Mouse (Mus musculus): ENCODE results near the gene Slfn9. TPM values are rescaled to one million over a fixed set of nuclear protein-coding genes. Genes with fewer than 3 reads are reported as not detected.
"Not testable (repeated sequence)": the region's sequence is repeated elsewhere in the genome, so short reads cannot be mapped to it uniquely, and the experiment has no call there.

Slfn9 gene
- total RNA-seq (2021), result 10 to 100 TPM in 1 of 2 experiments, 1 to 10 TPM in 1; 8.1 to 11.2 TPM
- long read RNA-seq, experiment 1, partial matches to known transcripts, result 0 of 2 reads
- long read RNA-seq, experiment 1, other reads (novel, unspliced or antisense), result 2 of 2 reads
- long read RNA-seq, experiment 2, partial matches to known transcripts, result 1 of 4 reads
- long read RNA-seq, experiment 2, other reads (novel, unspliced or antisense), result 1 of 4 reads

DNA sequence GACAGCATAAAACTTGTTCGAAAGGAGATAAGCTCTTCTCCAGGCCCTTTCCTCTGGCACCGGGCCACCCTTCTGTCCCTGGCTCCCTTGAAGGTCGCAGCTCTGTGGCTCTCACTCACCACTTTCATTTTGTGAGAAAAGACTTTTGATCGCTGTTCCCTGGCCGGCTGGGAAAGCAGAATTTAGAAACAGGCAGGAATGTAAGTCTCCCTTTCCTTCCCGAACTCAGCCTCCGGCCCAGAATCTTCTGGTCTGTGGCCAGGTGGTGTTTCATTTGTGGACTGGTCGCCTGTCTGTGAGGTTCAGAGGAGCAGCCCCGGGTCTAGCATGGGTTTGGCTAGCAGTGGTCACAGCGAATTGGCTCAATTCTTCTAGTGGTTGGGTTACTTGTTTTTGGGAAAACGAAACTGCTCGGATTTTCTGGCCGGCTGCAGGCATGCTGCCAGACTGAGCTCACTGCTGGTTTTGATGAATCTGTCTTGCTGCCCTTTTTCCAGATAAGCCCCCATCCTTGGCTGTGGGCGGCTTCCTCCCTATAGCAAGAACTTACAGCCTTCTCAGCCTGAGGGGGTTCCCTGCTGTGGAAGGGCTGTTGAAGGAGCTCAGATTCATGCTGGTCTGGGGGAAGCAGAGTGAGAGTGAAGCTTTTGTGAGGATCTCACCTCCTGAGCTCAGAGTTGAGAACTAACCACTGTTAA, at the start of gene Slfn9:
Gene Slfn9 (minus strand): TSS at position 362 of the 698 bp plus-strand sequence.
- peak; percentile 89 to 91 for DNase-seq

DNA sequence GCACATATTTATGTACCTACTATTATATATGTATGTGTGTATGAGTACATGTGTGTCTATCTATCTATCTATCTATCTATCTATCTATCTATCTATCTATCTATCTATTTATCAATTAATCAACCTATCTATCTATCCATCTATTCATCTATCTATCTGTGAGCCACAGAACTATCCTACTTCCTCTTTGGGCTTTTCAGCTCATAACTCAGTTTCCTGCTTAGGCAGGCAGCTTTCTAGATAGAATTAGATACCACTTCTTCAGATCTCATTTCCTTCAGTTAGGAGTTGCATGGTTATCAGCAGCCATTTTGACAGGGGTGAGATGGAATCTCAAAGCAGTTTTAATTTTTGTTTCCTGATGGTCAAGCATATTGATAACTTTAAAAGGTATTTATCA, 49.4 kb upstream of the Slfn9 start:
- DNase-seq, result no peak

DNA sequence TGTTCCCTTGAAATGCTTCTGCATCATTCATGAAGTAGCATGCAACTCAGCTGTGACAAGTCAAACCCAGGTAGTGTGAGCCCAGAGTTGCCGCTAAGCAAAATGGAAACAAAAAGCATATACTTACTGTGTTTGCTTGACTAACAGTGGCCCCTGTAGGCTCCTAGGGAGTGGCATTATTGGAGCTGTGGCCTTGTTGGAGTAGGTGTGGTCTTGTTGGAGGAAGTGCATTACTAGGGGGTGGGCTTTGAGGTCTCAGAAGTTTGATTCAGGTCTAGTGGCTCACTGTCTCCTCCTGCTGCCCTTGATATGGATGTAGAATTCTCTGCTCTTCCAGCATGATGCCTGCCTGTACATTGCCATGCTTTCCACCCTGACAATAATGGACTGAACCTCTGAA, 48.7 kb upstream of the Slfn9 start:
- no peak for DNase-seq

DNA sequence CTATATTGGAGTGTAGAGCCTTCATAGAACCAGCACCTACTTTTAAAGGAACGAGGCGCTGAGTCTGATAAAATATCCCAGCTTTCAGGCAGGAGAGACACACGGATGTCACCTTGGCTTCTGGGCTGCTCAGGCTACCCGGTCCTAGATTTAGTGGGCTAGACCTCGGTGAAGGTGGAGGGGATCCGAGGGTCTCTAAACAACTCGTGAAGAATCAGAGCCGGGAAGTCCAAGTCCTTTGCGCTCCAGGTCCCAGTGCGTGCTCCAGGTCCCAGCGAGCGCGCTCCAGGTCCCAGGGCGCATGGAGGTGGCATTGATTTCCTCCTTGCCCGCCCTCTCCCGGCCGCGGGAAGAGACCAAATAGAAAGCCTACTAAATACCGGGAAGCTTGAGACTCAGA, 48.2 kb upstream of the Slfn9 start:
- peak; percentile 42 to 53 for DNase-seq

DNA sequence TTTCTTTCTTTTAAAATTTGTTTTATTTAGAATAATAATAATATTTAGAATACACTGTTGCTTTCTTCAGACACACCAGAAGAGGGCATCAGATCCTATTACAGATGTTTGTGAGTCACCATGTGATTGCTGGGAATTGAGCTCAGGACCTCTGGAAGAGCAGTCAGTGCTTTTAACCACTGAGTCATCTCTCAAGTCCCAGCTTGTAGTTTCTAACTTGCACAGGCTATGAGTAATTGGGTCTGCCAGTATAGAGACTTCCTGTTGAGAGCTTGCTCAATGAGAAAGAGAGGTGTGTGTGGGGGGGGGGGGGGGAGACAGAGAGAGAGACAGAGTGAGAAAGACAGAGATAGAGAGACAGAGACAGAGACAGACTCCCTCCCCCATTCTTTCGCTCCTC, 47.5 kb upstream of the Slfn9 start:
- DNase-seq, result no peak

DNA sequence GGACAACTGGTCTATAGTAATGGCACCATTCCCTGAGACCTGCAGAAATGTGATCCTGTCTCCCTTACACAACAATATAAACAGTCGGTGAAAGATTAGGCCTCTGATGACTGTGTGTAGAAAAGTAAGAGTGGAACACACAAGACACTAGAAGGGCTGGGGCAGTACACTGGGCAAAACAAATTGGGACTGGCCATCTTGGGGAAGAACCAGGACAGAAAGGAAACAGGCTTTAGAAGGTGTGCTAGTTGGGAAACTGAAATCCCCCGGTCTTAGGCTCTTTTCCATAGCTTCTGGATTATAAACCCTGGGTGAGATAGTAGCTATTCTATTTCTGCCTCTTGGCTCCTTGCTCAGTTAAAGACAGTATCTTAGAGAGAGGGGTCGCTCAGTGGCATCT, 47.1 kb upstream of the Slfn9 start:
- not testable (repeated sequence) for DNase-seq

DNA sequence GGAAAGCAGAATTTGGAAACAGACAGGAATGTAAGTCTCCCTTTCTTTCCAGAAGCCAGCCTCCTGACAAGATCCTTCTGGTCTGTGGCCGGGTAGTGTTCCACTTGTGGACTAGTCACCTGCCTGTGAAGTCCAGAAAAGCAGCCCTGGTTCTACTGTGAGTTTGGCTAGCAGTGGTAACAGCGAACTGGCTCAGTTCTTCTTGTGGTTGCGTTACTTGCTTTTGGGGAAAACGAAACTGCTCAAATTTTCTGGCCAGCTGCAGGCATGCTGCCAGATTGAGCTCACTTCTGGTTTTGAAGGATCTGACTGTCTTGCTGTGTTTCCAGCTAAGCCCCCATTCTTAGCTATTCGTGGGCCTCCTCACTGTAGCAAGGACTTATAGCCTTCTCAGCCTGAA, 29.0 kb upstream of the Slfn9 start, which contains the start of gene Slfn8:
Gene Slfn8 (minus strand): TSS at position 190 of the 400 bp plus-strand sequence.
- DNase-seq, result peak; percentile 50 to 70

DNA sequence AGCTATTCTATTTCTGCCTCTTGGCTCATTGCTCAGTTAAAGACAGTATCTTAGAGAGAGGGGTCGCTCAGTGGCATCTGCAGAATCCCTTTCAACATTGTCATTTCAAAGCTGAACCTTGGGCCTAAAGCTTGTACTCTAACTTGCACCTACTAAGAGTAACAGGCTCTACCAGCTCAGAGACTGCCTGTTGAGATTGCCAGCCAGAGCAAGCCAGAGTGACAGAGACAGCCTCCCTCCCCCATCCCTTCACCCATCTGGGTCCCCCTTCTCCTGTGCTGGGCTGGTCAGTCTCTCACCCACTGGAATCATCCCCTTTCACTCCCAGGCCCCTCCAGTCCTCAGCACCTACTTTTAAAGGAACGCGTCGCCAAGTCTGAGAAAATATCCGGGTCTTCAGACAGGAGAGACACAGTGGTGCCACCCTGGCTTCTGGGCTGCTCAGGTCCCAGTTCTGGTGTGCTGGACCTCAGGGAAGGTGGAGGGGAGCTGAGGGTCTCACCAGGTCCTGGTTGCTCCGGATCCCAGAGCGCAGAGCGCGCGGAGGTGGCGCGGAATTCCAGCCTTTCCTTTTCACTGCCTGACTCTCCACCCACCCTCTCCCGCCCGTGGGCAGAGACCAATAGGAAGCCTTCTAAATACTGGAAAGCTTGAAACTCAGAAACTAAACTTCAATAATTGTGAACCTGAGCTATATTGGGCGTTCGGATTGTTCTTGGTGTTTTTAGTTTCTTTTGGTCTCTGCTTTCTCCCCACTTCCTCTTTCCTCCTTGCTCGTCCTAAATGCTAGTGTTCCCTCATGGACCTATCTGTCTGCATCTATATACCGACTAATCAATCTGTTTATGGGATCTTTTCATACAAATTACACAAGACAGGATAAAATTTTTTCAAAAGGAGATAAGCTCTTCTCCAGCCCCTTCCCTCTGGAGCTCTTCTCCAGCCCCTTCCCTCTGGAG, 28.2 kb upstream of the Slfn9 start:
- DNase-seq, result peak in 1 of 2 experiments; percentile 5

DNA sequence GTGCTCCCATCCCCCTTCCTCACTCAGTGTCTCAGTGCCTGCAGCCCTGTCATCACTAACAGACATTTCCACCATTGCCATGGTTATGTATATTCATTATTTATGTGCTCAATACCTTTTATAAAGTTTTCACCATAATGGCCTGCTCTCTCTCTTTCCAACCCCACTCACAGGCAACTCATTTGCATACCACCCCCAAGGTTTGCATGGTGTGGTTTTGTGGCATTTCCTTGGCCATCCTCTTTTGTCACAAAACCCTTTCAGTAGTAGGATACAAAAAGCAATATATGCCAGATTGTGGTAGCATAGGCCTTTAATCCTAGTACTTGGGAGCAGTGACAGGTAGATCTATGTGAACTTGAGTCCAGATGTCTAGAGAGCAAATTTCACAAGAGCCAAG, 24.5 kb upstream of the Slfn9 start:
- DNase-seq, result no peak

DNA sequence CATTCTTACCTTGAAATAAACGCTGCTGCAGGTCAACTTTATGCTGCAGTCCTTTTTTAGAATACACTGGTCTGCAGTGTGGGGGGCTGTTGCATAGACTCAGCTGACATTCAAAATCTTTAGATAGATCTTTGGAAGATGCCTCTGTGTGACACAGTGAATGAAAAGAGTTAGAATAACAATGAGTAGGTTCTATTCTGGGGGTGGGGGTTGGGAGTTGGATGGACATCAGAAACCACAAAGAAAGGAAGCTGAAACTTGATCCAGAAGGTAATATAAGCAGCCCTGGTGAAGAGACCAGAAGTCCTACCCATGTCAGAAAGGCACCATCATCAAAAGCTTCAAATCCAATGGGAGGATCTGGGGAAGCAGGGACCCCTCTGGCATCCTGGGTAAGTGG, 21.7 kb upstream of the Slfn9 start:
- DNase-seq, result no peak

DNA sequence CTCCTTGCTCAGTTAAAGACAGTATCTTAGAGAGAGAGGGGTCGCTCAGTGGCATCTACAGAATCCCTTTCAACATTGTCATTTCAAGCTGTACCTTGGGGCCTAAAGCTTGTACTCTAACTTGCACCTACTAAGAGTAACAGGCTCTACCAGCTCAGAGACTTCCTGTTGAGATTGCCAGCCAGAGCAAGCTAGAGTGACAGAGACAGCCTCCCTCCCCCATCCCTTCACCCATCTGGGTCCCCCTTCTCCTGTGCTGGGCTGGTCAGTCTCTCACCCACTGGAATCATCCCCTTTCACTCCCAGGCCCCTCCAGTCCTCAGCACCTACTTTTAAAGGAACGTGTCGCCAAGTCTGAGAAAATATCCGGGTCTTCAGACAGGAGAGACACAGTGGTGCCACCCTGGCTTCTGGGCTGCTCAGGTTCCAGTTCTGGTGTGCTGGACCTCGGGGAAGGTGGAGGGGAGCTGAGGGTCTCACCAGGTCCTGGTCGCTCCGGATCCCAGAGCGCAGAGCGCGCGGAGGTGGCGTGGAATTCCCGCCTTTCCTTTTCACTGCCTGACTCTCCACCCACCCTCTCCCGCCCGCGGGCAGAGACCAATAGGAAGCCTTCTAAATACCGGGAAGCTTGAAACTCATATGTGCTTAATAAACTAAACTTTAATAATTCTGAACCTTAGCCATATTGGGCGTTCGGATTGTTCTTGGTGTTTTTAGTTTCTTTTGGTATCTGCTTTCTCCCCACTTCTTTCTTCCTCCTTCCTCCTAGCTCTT, 831 bp downstream of the Slfn9 start:
- DNase-seq, result peak; percentile 62 to 70

DNA sequence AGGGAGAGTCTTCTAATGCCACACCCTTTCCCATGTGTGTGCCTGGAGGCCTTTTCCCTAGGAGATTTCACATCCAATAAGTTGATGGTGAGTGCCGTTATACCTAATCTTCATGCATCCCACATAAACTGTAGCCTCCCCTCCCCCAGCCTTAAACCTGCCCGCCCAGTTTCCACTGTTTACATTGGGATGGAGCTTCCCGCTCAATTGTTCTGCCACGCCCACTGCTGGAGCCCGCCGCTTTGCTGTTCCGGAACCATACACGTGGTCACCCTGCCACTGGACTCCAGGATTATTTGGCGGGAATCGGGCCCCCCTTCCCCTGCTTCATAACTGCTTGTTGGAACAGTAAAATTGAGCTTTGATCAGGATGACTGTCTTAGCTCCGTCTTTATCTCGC, 2.3 kb downstream of the Slfn9 start:
- no peak for DNase-seq

DNA sequence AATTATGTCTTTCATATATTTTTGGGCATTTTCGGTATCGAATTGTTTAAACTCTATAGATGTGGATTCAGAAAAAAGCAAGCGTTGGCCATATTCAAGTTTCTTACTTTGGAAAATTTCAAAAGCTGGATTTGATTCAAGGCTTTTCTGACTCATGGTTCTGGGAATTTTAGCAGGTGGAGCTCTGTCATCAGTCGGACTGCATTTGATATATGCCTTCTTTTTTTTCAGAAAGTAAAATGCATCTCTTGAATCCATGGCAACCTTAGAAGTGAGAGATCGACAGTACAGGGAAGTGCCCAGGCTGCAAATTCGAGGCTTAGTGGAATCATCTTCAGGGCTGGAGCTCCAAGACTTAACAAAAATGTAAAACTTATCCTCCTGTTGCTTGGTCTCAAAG, 4.0 kb downstream of the Slfn9 start:
- DNase-seq, result no peak

DNA sequence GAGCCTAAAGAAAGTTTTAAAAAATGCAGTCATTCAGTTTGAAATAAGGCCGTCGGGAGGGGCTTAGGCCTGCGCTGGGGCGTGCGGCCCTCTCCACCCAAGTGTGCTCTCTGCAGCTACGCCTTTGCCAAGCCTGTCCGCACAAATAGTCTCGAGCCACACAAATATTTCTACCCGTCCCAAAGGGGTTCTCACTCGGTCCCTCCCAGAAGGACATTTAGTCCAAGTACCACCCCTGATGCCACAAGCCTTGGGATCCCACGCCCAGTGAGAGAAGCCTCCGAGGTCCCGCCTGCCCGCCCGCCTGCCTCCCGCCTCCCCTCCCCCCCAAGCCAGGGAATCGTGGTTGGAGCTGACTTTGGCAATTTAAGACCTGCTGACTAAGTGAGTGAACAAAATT, 8.4 kb downstream of the Slfn9 start:
- DNase-seq, result no peak

DNA sequence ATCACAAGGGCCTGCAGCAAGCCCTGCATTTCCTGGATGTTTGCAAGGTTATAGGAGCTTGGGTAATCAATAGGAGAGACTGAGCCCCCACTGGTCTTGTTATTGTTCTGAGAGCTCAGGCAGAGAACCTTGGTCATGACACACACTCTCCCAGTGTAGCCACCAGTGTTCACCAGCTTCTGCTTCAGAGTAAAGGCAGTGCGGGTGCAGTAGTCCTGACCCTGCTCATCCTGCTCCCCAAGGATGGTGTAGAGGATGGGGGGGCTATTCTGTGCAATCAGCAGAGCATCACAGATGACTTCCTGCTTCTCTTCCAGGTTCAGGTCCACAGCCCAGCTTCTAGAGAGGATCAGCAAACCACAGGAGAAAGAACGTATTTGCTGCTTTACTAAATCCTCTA, 9.2 kb downstream of the Slfn9 start:
- not testable (repeated sequence) for DNase-seq

DNA sequence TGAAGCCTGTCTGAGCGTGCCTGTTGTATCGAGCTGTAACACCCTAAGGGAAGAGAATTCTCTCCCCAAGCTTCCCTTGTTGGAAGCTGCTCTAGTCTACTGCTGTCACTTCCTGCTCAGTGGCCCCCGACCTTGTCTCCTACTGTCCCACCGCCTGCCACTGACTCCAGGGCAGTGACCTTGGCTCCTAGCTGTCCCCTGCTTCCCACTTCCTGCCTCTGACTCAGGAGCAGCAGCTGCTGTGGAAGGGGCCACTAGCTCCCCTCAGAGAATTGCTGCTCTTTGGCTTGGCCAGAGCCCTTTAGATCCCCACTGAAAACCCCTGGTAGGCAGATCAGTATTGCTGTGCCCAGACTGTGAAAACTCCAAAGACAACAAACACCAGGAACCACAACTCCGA, 17.7 kb downstream of the Slfn9 start:
- peak; percentile 55 to 58 for DNase-seq

DNA sequence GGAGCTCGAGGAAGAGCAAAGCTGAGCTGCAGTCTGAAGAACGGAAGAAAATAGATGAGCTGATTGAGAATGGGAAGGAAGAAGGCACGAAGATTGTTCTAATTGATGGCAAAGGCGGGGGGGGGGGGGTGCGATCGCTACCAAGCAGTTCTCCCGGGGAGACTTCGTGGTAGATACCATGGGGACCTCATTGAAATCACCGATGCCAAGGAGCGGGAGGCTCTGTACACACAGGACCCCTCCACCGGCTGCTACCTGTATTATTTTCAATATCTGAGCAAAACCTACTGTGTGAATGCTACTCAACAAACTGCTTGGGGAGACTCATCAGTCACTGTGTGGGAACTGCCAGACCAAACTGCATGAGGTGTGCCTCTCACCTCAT, 20.0 kb downstream of the Slfn9 start:
- DNase-seq, result no peak

DNA sequence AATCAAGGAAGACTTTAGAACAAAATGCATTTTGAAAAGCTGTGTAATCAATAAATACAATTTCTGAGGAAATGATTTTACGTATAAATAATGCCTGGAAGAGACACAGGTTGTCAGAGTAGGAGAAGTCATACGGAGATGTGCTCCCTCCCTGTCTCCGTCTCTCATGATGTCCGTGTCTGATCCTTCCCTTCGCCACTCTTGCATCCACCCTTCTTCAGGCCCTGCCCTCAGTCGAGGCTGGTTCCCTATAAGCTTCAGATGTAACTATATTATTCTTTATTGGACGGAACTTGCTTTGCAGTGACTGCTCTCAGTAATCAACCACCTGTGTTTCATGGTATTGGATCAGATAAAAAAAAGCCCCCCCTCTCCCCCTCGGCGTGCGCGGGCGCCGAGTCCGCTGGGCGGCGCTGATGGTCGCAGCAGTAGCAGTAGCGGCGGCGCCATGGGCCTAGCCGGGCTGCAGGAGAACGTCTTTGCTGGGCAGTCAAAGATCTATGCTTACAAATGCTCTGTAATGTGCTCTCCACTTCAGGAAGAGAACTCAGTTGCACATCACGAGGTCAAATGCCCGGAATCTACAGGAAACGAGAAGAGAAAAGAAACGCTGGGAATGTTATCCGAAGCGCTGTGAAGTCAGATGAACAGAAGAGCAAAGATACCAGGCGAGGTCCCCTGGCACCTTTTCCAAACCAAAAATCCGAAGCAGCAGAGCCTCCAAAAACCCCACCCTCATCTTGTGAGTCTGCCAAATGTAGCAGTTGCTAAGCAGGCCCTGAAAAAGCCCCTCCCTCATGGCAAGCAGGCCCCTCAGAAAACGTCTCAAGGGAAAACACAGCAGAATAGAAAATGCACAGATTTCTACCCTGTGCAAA, 20.7 kb downstream of the Slfn9 start:
- peak; percentile 64 to 74 for DNase-seq

DNA sequence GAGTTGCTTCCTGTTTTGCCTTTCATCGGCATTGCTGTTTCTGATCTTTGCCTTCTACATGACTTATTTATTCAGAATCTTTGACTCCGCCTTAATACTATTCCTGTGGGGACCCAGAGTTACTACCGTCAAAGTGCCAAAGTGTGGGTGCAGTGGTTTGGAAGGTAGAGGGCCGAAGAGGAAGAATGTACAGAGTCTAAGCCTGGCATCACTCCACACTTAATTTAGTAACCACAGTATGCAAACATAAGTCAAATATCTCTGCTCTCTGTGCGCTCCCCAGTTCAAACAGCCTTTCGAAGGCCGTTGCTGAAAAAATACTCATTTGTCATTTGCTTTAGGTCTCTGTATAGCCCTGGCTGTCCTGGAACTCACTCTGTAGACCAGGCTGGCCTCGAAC, 29.4 kb downstream of the Slfn9 start:
- DNase-seq, result no peak

DNA sequence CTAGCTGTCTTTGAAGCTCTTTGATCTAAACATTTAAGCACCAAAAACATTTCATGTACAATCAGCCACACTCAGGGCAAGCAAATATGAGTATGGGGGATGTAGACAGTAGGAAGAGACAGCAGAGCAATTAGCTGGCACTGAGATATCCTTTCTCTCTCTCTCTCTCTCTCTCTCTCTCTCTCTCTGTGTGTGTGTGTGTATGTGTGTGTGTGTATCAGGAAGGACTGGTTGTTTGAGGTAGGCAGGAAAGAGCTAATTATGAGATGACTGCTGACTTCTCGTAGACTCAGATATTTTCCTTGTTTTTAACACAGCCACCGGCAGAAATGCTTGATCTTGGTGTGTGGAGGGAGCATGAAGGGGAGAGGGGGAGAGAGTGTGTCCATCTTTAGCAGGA, 29.9 kb downstream of the Slfn9 start:
- DNase-seq, result no peak

DNA sequence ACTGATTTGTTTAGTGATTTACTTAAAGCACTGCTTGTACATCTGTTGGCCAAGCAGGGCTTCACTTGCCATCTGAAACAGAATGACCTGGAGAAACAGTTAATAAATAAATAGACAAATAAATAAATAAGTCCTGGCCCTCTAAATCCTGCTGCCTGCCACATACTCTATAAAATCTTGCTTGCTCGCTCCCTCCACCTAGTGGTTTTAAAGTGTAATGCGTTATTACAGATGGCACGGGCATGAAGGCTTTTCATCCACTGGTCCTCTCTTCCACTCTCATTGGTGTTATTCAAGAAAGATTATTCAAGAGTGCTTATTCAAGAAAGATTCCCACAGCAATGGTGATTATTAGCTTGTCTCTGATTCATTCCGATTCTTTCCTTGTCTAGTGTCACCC, 32.0 kb downstream of the Slfn9 start:
- peak; percentile 15 to 47 for DNase-seq
